Mouse (Mus musculus): ENCODE measurements around the gene Adamts16. TPM values are rescaled to one million over a fixed set of nuclear protein-coding genes. Genes with fewer than 3 reads are reported as not detected.

Adamts16 gene
- polyA plus RNA-seq, 1 experiment from 2014 or later = 1.1 TPM

DNA sequence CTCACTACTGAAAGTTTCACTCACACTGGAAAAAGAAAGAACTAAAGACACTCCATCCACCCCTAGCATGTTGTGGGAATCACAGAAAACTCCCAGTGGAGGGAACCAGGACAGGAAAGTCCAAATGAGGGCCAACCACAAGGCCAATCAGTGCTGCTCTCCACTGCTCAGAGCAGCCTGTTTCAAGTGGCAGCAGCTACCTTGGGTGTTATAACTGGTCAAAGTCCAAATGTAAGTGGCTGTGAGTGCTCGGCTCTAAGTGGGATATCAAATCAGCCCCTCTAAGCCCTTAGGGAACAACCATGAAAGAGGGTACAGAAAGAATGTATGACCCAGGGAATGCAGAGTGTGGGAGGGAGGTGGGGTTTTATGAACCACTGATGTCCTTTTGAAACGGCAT is 56.5 kb downstream of the Adamts16 start:
- no peak overlapping the region for H3K4me2 ChIP-seq (ENCODE audit: low read length)
- H3K9ac ChIP-seq (replicated peaks; ENCODE audit: low read depth, low read length) = no peak overlapping the region
- no peaks in the 10 kb centered on the region for H3K36me3 ChIP-seq (ENCODE audit: control insufficient read depth, insufficient read depth)
- H3K4me3 ChIP-seq (replicated peaks; ENCODE audit: low read length) = no peak overlapping the region
- no peak for ATAC-seq
- H3K4me1 ChIP-seq (replicated peaks; ENCODE audit: control insufficient read depth, insufficient read depth, low read length) = no peaks in the 10 kb centered on the region
- H3K9me3 ChIP-seq (ENCODE audit: control insufficient read depth, low read length) = no peaks in the 10 kb centered on the region
- H3K27ac ChIP-seq (ENCODE audit: low read length) = no peak overlapping the region
- no peaks in the 10 kb centered on the region for H3K27me3 ChIP-seq (replicated peaks; ENCODE audit: control insufficient read depth, insufficient read depth, low read length)
- WGBS = 96% methylated on average over 2 of the region's 2 CpGs

DNA sequence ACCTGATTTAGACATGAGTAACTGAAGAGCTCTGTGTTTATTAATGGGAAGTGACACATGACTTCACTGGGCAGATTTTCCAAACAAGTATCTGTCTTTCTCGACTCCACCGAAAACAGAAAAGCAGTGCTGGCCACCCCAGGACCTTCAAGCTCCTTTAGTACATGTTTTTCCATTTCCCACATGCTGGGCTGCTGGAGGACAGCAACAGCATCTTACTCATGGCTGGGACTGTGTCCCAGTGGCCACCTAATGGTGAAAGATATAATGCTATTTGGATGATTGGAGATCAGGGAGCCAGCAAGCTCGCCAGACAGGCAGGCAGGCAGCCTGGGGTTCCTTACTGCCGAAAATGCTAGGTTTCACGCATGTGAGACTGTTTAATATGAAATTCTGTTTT is 57.5 kb downstream of the Adamts16 start:
- no peaks in the 10 kb centered on the region for H3K36me3 ChIP-seq (ENCODE audit: control insufficient read depth, insufficient read depth)
- H3K27ac ChIP-seq (ENCODE audit: low read length) = no peak overlapping the region
- no peak for ATAC-seq
- no peaks in the 10 kb centered on the region for H3K4me1 ChIP-seq (replicated peaks; ENCODE audit: control insufficient read depth, insufficient read depth, low read length)
- H3K4me3 ChIP-seq (replicated peaks; ENCODE audit: low read length) = no peak overlapping the region
- no peaks in the 10 kb centered on the region for H3K9me3 ChIP-seq (ENCODE audit: control insufficient read depth, low read length)
- WGBS = 77% methylated on average over 5 of the region's 5 CpGs
- H3K27me3 ChIP-seq (replicated peaks; ENCODE audit: control insufficient read depth, insufficient read depth, low read length) = no peaks in the 10 kb centered on the region
- no peak overlapping the region for H3K9ac ChIP-seq (replicated peaks; ENCODE audit: low read depth, low read length)
- no peak overlapping the region for H3K4me2 ChIP-seq (ENCODE audit: low read length)

DNA sequence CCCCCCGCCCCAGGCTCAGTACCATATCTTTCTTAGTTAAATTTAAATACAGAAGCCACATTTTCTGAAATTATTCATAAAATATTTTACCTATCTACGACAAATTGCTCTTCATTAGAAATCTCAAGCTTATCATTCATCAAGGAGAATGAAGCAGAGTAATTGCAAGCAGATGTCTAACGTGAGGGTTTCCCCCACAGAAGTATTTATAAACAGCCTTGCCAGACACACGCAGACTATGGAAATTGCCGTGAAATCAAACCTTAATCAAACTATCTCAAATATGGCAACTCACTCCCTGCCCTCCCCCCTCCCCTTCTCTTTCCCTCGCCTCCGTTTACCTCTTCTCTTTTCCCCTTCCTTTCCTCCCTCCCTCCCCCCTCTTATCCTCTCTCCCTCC is 61.8 kb downstream of the Adamts16 start:
- Histone ChIP-seq H3K27ac (ENCODE audit: low read length) (no peak overlapping the region), H3K4me1 (replicated peaks; ENCODE audit: control insufficient read depth, insufficient read depth, low read length) (no peaks in the 10 kb centered on the region), H3K4me2 (ENCODE audit: low read length) (no peak overlapping the region), H3K9ac (replicated peaks; ENCODE audit: low read depth, low read length) (no peak overlapping the region), H3K27me3 (replicated peaks; ENCODE audit: control insufficient read depth, insufficient read depth, low read length) (no peaks in the 10 kb centered on the region), H3K4me3 (replicated peaks; ENCODE audit: low read length) (no peak overlapping the region), H3K9me3 (ENCODE audit: control insufficient read depth, low read length) (no peaks in the 10 kb centered on the region), H3K36me3 (ENCODE audit: control insufficient read depth, insufficient read depth) (no peaks in the 10 kb centered on the region)
- ATAC-seq = 0 out of 2 replicates have a peak, but pooled peaks have one; percentile 33
- 42% methylated on average over 7 of the region's 7 CpGs for WGBS

DNA sequence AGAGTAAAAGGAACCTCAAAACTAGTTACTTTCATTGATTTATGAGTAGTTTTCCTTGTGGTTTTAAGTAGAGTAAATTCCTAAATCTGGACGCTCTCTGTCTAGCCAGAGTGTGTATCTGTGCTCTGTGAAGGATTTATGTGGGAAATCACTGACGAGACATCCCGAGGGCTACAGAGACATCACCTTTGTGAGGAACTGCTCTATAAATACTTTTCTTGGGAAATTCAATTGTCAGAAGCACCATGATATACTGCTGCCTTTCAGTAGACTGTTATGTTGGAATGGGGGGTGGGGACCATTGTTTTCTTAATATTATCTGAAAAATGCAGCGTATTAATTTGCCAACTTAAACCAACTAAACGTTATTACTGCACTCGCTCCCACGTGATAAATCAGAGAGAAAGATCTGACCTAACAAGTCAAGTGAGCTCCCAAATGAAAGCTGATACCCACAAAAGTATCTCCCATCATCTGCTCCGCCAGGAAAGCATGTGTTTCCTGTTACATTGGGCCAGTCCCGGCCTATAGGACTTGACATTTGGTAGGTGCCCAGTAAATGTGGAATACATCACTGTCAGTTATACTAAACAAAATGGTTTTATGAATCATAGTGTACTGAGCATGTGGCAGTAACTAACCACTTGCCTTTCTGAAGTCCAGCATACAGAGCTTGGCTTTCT is 62.6 kb downstream of the Adamts16 start:
- WGBS = 81% methylated on average over 9 of the region's 9 CpGs
- Histone ChIP-seq H3K4me2 (ENCODE audit: low read length) (no peak overlapping the region), H3K9ac (replicated peaks; ENCODE audit: low read depth, low read length) (no peak overlapping the region), H3K4me3 (replicated peaks; ENCODE audit: low read length) (no peak overlapping the region), H3K27ac (ENCODE audit: low read length) (no peak overlapping the region), H3K27me3 (replicated peaks; ENCODE audit: control insufficient read depth, insufficient read depth, low read length) (no peaks in the 10 kb centered on the region), H3K4me1 (replicated peaks; ENCODE audit: control insufficient read depth, insufficient read depth, low read length) (no peaks in the 10 kb centered on the region), H3K36me3 (ENCODE audit: control insufficient read depth, insufficient read depth) (no peaks in the 10 kb centered on the region), H3K9me3 (ENCODE audit: control insufficient read depth, low read length) (no peaks in the 10 kb centered on the region)
- no peak for ATAC-seq

DNA sequence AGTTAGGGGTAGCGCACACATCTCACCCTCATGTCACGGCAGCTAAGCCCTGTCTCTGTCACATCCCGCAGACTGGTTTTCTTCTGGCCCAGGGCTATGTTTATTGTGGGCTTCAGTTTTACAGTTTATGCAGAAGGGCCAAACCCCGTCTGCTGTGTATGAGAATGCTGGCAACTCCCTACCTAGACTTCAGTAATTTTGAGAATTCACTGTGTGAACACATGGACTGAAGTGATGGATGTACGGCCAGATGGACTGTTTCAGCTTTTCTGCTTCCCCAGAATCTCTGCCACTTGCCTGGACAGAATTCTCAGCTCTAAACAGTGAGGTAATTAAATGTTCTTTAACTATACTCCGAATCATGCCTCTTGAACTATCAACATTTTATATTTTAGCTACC is 70.5 kb downstream of the Adamts16 start:
- no peaks in the 10 kb centered on the region for H3K4me1 ChIP-seq (replicated peaks; ENCODE audit: control insufficient read depth, insufficient read depth, low read length)
- H3K36me3 ChIP-seq (ENCODE audit: control insufficient read depth, insufficient read depth) = no peaks in the 10 kb centered on the region
- no peaks in the 10 kb centered on the region for H3K9me3 ChIP-seq (ENCODE audit: control insufficient read depth, low read length)
- 79% methylated on average over 6 of the region's 6 CpGs for WGBS
- H3K4me2 ChIP-seq (ENCODE audit: low read length) = no peak overlapping the region
- ATAC-seq = peak; percentile 57; the same call in 1 of the 2 replicates
- H3K9ac ChIP-seq (replicated peaks; ENCODE audit: low read depth, low read length) = no peak overlapping the region
- H3K27me3 ChIP-seq (replicated peaks; ENCODE audit: control insufficient read depth, insufficient read depth, low read length) = no peaks in the 10 kb centered on the region
- no peak overlapping the region for H3K27ac ChIP-seq (ENCODE audit: low read length)
- no peak overlapping the region for H3K4me3 ChIP-seq (replicated peaks; ENCODE audit: low read length)

DNA sequence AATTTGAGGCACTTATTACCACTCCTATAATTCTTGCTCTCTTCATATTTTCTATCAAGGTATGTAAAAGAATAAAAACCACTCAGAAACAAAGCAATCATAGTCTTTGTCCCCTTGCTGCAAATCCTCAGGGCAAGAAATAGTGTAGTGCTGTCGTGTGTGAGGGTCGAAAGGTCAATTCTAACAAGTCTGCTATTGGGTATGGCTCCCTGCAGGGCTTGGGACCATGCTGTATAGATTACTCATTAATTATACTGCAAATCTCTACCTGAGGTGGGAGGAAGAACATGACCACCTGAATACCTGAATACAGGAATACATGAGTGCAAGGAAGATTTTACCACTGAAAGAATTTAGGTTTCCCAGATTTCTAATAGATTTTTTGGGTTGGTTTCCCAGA is 72.5 kb downstream of the Adamts16 start:
- Histone ChIP-seq H3K9ac (replicated peaks; ENCODE audit: low read depth, low read length) (no peak overlapping the region), H3K36me3 (ENCODE audit: control insufficient read depth, insufficient read depth) (no peaks in the 10 kb centered on the region), H3K4me2 (ENCODE audit: low read length) (no peak overlapping the region), H3K9me3 (ENCODE audit: control insufficient read depth, low read length) (no peaks in the 10 kb centered on the region), H3K4me3 (replicated peaks; ENCODE audit: low read length) (no peak overlapping the region), H3K27ac (ENCODE audit: low read length) (no peak overlapping the region), H3K4me1 (replicated peaks; ENCODE audit: control insufficient read depth, insufficient read depth, low read length) (no peaks in the 10 kb centered on the region), H3K27me3 (replicated peaks; ENCODE audit: control insufficient read depth, insufficient read depth, low read length) (no peaks in the 10 kb centered on the region)
- ATAC-seq = no peak
- WGBS = 61% methylated on average over 2 of the region's 2 CpGs

DNA sequence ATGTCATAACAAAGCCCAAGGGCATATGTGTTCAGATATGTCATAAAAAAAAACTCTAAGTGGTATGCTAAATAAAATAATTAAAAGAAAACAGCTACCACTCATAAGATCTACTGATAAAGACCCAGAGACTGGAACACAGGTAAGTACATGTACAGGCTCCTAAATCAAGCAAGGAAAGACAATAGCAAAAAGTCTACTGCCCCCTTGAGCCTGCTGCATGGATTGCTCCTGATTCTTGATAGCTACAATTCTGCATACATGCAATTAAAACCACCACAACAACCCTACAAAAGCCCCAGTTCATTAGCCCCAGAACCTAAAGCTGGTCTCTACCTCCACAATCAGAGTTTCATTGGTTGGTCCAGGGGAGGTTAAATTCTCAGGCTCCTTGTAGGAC is 74.1 kb downstream of the Adamts16 start:
- Histone ChIP-seq H3K9ac (replicated peaks; ENCODE audit: low read depth, low read length) (no peak overlapping the region), H3K27me3 (replicated peaks; ENCODE audit: control insufficient read depth, insufficient read depth, low read length) (no peaks in the 10 kb centered on the region), H3K27ac (ENCODE audit: low read length) (no peak overlapping the region), H3K4me3 (replicated peaks; ENCODE audit: low read length) (no peak overlapping the region), H3K4me2 (ENCODE audit: low read length) (no peak overlapping the region), H3K36me3 (ENCODE audit: control insufficient read depth, insufficient read depth) (no peaks in the 10 kb centered on the region), H3K9me3 (ENCODE audit: control insufficient read depth, low read length) (no peaks in the 10 kb centered on the region), H3K4me1 (replicated peaks; ENCODE audit: control insufficient read depth, insufficient read depth, low read length) (no peaks in the 10 kb centered on the region)
- ATAC-seq = no peak

DNA sequence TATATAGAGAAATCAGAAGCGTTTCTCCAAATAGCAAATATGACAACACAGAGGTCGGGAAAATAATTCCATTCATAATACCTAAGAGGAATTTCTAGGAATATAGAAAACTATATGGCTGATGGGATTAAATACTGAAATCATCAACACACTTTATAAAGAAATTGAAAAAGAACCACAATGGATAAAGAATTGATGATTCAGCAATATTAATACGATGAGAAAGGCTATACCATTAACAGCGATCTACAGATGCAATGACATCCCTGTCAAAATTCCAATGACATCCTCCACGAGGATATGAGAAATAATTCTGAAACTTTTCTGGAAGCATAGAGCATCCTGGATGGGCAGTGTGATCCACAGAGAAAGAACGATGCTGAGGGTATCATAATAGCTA is 76.9 kb downstream of the Adamts16 start:
- Histone ChIP-seq H3K27me3 (replicated peaks; ENCODE audit: control insufficient read depth, insufficient read depth, low read length) (no peaks in the 10 kb centered on the region), H3K9ac (replicated peaks; ENCODE audit: low read depth, low read length) (no peak overlapping the region), H3K4me2 (ENCODE audit: low read length) (no peak overlapping the region), H3K36me3 (ENCODE audit: control insufficient read depth, insufficient read depth) (no peaks in the 10 kb centered on the region), H3K4me1 (replicated peaks; ENCODE audit: control insufficient read depth, insufficient read depth, low read length) (no peaks in the 10 kb centered on the region), H3K4me3 (replicated peaks; ENCODE audit: low read length) (no peak overlapping the region), H3K27ac (ENCODE audit: low read length) (no peak overlapping the region), H3K9me3 (ENCODE audit: control insufficient read depth, low read length) (no peaks in the 10 kb centered on the region)
- 83% methylated on average over 6 of the region's 6 CpGs for WGBS
- no peak for ATAC-seq

DNA sequence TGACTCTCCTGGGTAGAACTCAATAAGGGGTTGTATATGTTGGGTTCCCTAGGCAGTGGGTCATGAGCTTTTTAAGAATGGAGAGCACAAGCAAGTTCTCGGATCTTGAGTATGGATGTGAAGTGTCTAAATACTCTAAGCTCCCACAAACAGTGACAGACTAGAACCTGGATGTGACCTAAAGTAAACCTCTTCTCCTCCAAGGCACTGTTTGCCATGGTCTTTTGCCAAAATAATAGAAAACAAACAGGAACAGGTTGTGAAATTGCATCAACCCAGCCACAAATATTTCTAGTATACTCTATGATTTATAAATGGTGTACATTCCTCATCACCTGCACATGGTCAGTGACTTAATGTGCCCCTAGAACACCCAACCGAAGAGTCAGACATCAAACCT is 79.0 kb downstream of the Adamts16 start:
- no peak overlapping the region for H3K27ac ChIP-seq (ENCODE audit: low read length)
- no peaks in the 10 kb centered on the region for H3K27me3 ChIP-seq (replicated peaks; ENCODE audit: control insufficient read depth, insufficient read depth, low read length)
- H3K9me3 ChIP-seq (ENCODE audit: control insufficient read depth, low read length) = no peaks in the 10 kb centered on the region
- WGBS = 89% methylated on average over 2 of the region's 2 CpGs
- H3K9ac ChIP-seq (replicated peaks; ENCODE audit: low read depth, low read length) = no peak overlapping the region
- no peak overlapping the region for H3K4me2 ChIP-seq (ENCODE audit: low read length)
- no peaks in the 10 kb centered on the region for H3K36me3 ChIP-seq (ENCODE audit: control insufficient read depth, insufficient read depth)
- ATAC-seq = no peak
- H3K4me1 ChIP-seq (replicated peaks; ENCODE audit: control insufficient read depth, insufficient read depth, low read length) = no peaks in the 10 kb centered on the region
- no peak overlapping the region for H3K4me3 ChIP-seq (replicated peaks; ENCODE audit: low read length)

DNA sequence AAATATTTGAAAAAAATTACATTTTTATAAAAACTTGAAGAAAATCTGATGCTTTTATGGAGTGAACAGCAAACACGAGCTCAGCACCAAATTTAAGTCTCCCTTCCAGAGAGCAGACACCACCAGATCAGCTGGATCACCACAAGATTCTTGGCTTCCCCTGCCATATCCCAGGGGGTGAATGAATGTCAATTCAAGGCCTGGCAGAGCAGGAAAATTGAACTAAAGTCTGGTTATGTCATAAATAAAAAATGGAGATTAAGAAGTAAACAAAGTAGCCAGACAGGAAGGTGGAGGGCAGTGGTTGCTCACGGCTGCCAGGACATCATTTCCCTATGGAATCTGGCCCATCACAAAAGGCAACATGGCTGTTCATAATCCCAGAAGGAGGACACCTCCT is 80.3 kb downstream of the Adamts16 start:
- H3K9ac ChIP-seq (replicated peaks; ENCODE audit: low read depth, low read length) = no peak overlapping the region
- H3K36me3 ChIP-seq (ENCODE audit: control insufficient read depth, insufficient read depth) = no peaks in the 10 kb centered on the region
- H3K4me3 ChIP-seq (replicated peaks; ENCODE audit: low read length) = no peak overlapping the region
- H3K4me2 ChIP-seq (ENCODE audit: low read length) = no peak overlapping the region
- H3K9me3 ChIP-seq (ENCODE audit: control insufficient read depth, low read length) = no peaks in the 10 kb centered on the region
- no peak overlapping the region for H3K27ac ChIP-seq (ENCODE audit: low read length)
- WGBS = 77% methylated on average over 2 of the region's 2 CpGs
- no peak for ATAC-seq
- H3K27me3 ChIP-seq (replicated peaks; ENCODE audit: control insufficient read depth, insufficient read depth, low read length) = no peaks in the 10 kb centered on the region
- H3K4me1 ChIP-seq (replicated peaks; ENCODE audit: control insufficient read depth, insufficient read depth, low read length) = no peaks in the 10 kb centered on the region

Measured in forebrain, embryonic 16.5 days (tissue).